Mouse (Mus musculus) limb, embryonic 13.5 days (tissue): ENCODE measurements at regions not wholly inside any gene's neighbourhood (a gene's known extent, or its start where the extent isn't known, plus 50 kb on each side); places are given as distances from the start of the nearest gene placed in this dataset.
A peak's percentile ranks its signal among the peaks of the same experiment; 100 is the strongest.

ENCODE experiments used
- ATAC-seq: fragments of 200-750 bp; cut with Nextera tagmentation; 2 replicates; pipeline ENCODE4 v1.8.0; 2017; ENCODE audit warnings: low read depth, moderate number of reproducible peaks, moderate TSS enrichment; ENCODE audit not compliant: low FRiP score
- H3K27ac ChIP-seq: fragments of 300-500 bp; sonication (generic); 2 replicates; pipeline ENCODE4 v1.5.1; 2015; ENCODE audit warnings: inconsistent platforms, mild to moderate bottlenecking, moderate library complexity
- H3K27me3 ChIP-seq: fragments of 300-500 bp; sonication (generic); 2 replicates; pipeline ENCODE4 v1.6.1; 2015; ENCODE audit warnings: mild to moderate bottlenecking, inconsistent platforms
- H3K36me3 ChIP-seq: fragments of 300-500 bp; sonication (generic); 2 replicates; pipeline ENCODE4 v1.6.1; 2015; ENCODE audit warnings: inconsistent platforms, mild to moderate bottlenecking, moderate library complexity
- H3K4me1 ChIP-seq: fragments of 300-500 bp; sonication (generic); 2 replicates; pipeline ENCODE4 v1.6.1; 2015; ENCODE audit warnings: inconsistent platforms
- H3K4me2 ChIP-seq: fragments of 300-500 bp; sonication (generic); replicated peaks from 2 replicates; pipeline ENCODE4 v1.6.1; 2015; ENCODE audit warnings: inconsistent platforms, mild to moderate bottlenecking, moderate library complexity
- H3K4me3 ChIP-seq: fragments of 300-500 bp; sonication (generic); 2 replicates; pipeline ENCODE4 v1.5.1; 2015; ENCODE audit warnings: moderate library complexity, mild to moderate bottlenecking, inconsistent platforms
- H3K9ac ChIP-seq: fragments of 300-500 bp; sonication (generic); 2 replicates; pipeline ENCODE4 v1.6.1; 2015; ENCODE audit warnings: mild to moderate bottlenecking, inconsistent platforms
- H3K9me3 ChIP-seq: fragments of 300-500 bp; sonication (generic); 2 replicates; pipeline ENCODE4 v1.6.1; 2016; ENCODE audit warnings: inconsistent platforms
- WGBS: fragments of 180-500 bp; shearing (Covaris S2); methylation state at CpG from one replicate; pipeline ENCODE4 v1.1.7; 2015; 5-methylcytosine and 5-hydroxymethylcytosine counted together

- peak; percentile 40; the same call in 1 of the 2 replicates for ATAC-seq
- Histone ChIP-seq H3K27me3 (no peaks in the 10 kb centered on the region), H3K4me1 (peaks cover 4% of the 10 kb centered on the region; the same call in 1 of the 2 replicates), H3K27ac (no peak overlapping the region), H3K4me3 (no peak overlapping the region), H3K9ac (no peak overlapping the region), H3K36me3 (no peaks in the 10 kb centered on the region), H3K4me2 (no peak overlapping the region), H3K9me3 (no peaks in the 10 kb centered on the region)
- 88% methylated on average over 10 of the region's 10 CpGs for WGBS
Measured at GRCm38 (mm10) chr2:124927882-124928758, 139.8 kb upstream of the Slc24a5 start.

GRCm38 (mm10) chr2:124928759-124929113 lies 139.2 kb upstream of the Slc24a5 start:
- Histone ChIP-seq H3K9ac (no peak overlapping the region), H3K27me3 (no peaks in the 10 kb centered on the region), H3K36me3 (no peaks in the 10 kb centered on the region), H3K4me1 (peaks cover 4% of the 10 kb centered on the region; the same call in 1 of the 2 replicates), H3K27ac (no peak overlapping the region), H3K9me3 (no peaks in the 10 kb centered on the region), H3K4me3 (no peak overlapping the region), H3K4me2 (no peak overlapping the region)
- 82% methylated on average over 5 of the region's 5 CpGs for whole genome bisulfite sequencing
- no peak for ATAC-seq

- 82% methylated on average over 7 of the region's 7 CpGs for WGBS
- Histone ChIP-seq H3K27me3 (no peaks in the 10 kb centered on the region), H3K4me2 (no peak overlapping the region), H3K4me3 (no peak overlapping the region), H3K36me3 (no peaks in the 10 kb centered on the region), H3K9me3 (no peaks in the 10 kb centered on the region), H3K9ac (no peak overlapping the region), H3K27ac (no peak overlapping the region), H3K4me1 (peaks cover 4% of the 10 kb centered on the region; the same call in 1 of the 2 replicates)
- ATAC-seq = no peak
Measured at GRCm38 (mm10) chr2:124930719-124931118, 137.2 kb upstream of the Slc24a5 start.

- Histone ChIP-seq H3K9me3 (0 out of 2 replicates have a peak, but pooled peaks cover 5% of the 10 kb centered on the region), H3K4me3 (no peak overlapping the region), H3K27ac (no peak overlapping the region), H3K4me2 (no peak overlapping the region), H3K36me3 (no peaks in the 10 kb centered on the region), H3K9ac (no peak overlapping the region), H3K4me1 (peaks cover 4% of the 10 kb centered on the region; the same call in 1 of the 2 replicates), H3K27me3 (no peaks in the 10 kb centered on the region)
- 27% methylated on average over 6 of the region's 6 CpGs for WGBS
- no peak for ATAC-seq
Measured at GRCm38 (mm10) chr2:124932566-124932965, 135.4 kb upstream of the Slc24a5 start.

GRCm38 (mm10) chr2:124933876-124934275 lies 134.0 kb upstream of the Slc24a5 start:
- Histone ChIP-seq H3K9ac (no peak overlapping the region), H3K4me2 (no peak overlapping the region), H3K4me3 (no peak overlapping the region), H3K4me1 (peaks cover 4% of the 10 kb centered on the region; the same call in 1 of the 2 replicates), H3K27ac (no peak overlapping the region), H3K36me3 (no peaks in the 10 kb centered on the region), H3K27me3 (no peaks in the 10 kb centered on the region), H3K9me3 (0 out of 2 replicates have a peak, but pooled peaks cover 5% of the 10 kb centered on the region)
- ATAC-seq = no peak
- 74% methylated on average over 1 of the region's 1 CpGs for WGBS

GRCm38 (mm10) chr2:124948263-124948781 lies 119.6 kb upstream of the Slc24a5 start:
- WGBS = 53% methylated on average over 2 of the region's 2 CpGs
- H3K4me1 ChIP-seq = 0 out of 2 replicates have a peak, but pooled peaks cover 6% of the 10 kb centered on the region
- no peak for ATAC-seq
- no peak overlapping the region for H3K4me2 ChIP-seq
- H3K4me3 ChIP-seq = no peak overlapping the region
- H3K27me3 ChIP-seq = 0 out of 2 replicates have a peak, but pooled peaks cover 4% of the 10 kb centered on the region
- H3K9ac ChIP-seq = no peak overlapping the region
- H3K27ac ChIP-seq = no peak overlapping the region
- H3K36me3 ChIP-seq = no peaks in the 10 kb centered on the region
- H3K9me3 ChIP-seq = no peaks in the 10 kb centered on the region

- 0 out of 2 replicates have a peak, but pooled peaks cover 4% of the 10 kb centered on the region for H3K27me3 ChIP-seq
- no peak for ATAC-seq
- H3K4me1 ChIP-seq = 0 out of 2 replicates have a peak, but pooled peaks cover 6% of the 10 kb centered on the region
- 31% methylated on average over 9 of the region's 9 CpGs for WGBS
- H3K9ac ChIP-seq = no peak overlapping the region
- no peak overlapping the region for H3K4me3 ChIP-seq
- no peaks in the 10 kb centered on the region for H3K36me3 ChIP-seq
- H3K4me2 ChIP-seq = no peak overlapping the region
- H3K9me3 ChIP-seq = no peaks in the 10 kb centered on the region
- no peak overlapping the region for H3K27ac ChIP-seq
Measured at GRCm38 (mm10) chr2:124948812-124949211, 119.1 kb upstream of the Slc24a5 start.

GRCm38 (mm10) chr2:124952212-124952611 lies 115.7 kb upstream of the Slc24a5 start:
- H3K4me1 ChIP-seq = 0 out of 2 replicates have a peak, but pooled peaks cover 10% of the 10 kb centered on the region
- no peaks in the 10 kb centered on the region for H3K36me3 ChIP-seq
- no peak overlapping the region for H3K4me3 ChIP-seq
- 51% methylated on average over 4 of the region's 4 CpGs for WGBS
- 0 out of 2 replicates have a peak, but pooled peaks cover 4% of the 10 kb centered on the region for H3K27me3 ChIP-seq
- no peak overlapping the region for H3K4me2 ChIP-seq
- H3K27ac ChIP-seq = no peak overlapping the region
- H3K9me3 ChIP-seq = no peaks in the 10 kb centered on the region
- no peak overlapping the region for H3K9ac ChIP-seq
- ATAC-seq = no peak

- Histone ChIP-seq H3K36me3 (no peaks in the 10 kb centered on the region), H3K9ac (no peak overlapping the region), H3K27me3 (0 out of 2 replicates have a peak, but pooled peaks cover 4% of the 10 kb centered on the region), H3K27ac (no peak overlapping the region), H3K4me3 (no peak overlapping the region), H3K4me1 (0 out of 2 replicates have a peak, but pooled peaks cover 10% of the 10 kb centered on the region), H3K4me2 (no peak overlapping the region), H3K9me3 (no peaks in the 10 kb centered on the region)
- ATAC-seq = no peak
- 61% methylated on average over 5 of the region's 5 CpGs for WGBS
Measured at GRCm38 (mm10) chr2:124953015-124953414, 114.9 kb upstream of the Slc24a5 start.

- no peak overlapping the region for H3K27ac ChIP-seq
- no peak overlapping the region for H3K4me3 ChIP-seq
- H3K4me1 ChIP-seq = 0 out of 2 replicates have a peak, but pooled peaks cover 4% of the 10 kb centered on the region
- no peaks in the 10 kb centered on the region for H3K36me3 ChIP-seq
- H3K9me3 ChIP-seq = no peaks in the 10 kb centered on the region
- ATAC-seq = no peak
- no peak overlapping the region for H3K9ac ChIP-seq
- H3K4me2 ChIP-seq = no peak overlapping the region
- WGBS = 44% methylated on average over 7 of the region's 7 CpGs
- no peaks in the 10 kb centered on the region for H3K27me3 ChIP-seq
Measured at GRCm38 (mm10) chr2:124955843-124956242, 112.1 kb upstream of the Slc24a5 start.

- H3K4me3 ChIP-seq = no peak overlapping the region
- no peak overlapping the region for H3K4me2 ChIP-seq
- 87% methylated on average over 5 of the region's 5 CpGs for WGBS
- no peak overlapping the region for H3K9ac ChIP-seq
- H3K4me1 ChIP-seq = 0 out of 2 replicates have a peak, but pooled peaks cover 4% of the 10 kb centered on the region
- no peaks in the 10 kb centered on the region for H3K9me3 ChIP-seq
- ATAC-seq = no peak
- H3K27ac ChIP-seq = no peak overlapping the region
- no peaks in the 10 kb centered on the region for H3K36me3 ChIP-seq
- no peaks in the 10 kb centered on the region for H3K27me3 ChIP-seq
Measured at GRCm38 (mm10) chr2:124959431-124959830, 108.5 kb upstream of the Slc24a5 start.
